Mouse (Mus musculus) T-helper 1 cell (primary cell): ENCODE measurements around the gene Cd81.

Experiments
- in situ Hi-C: fragments of 300-600 bp; cut with MboI, MseI; formaldehyde crosslinking; loops from one replicate; pipeline ENCODE4 v1.15.1; 2025; ENCODE audit warnings: high pct_unique_total_duplicates

Gene Cd81

GRCm38 (mm10) chr7:143049331-143049730 lies 3.2 kb upstream of the Cd81 start:
- in situ Hi-C loops: no loop called here

GRCm38 (mm10) chr7:143049841-143050816 lies 2.4 kb upstream of the Cd81 start:
- in situ Hi-C loops: no loop called here

- in situ Hi-C loops: no loop called here
These were observed 1.2 kb upstream of the Cd81 start for GRCm38 (mm10) chr7:143051316-143051715.

DNA sequence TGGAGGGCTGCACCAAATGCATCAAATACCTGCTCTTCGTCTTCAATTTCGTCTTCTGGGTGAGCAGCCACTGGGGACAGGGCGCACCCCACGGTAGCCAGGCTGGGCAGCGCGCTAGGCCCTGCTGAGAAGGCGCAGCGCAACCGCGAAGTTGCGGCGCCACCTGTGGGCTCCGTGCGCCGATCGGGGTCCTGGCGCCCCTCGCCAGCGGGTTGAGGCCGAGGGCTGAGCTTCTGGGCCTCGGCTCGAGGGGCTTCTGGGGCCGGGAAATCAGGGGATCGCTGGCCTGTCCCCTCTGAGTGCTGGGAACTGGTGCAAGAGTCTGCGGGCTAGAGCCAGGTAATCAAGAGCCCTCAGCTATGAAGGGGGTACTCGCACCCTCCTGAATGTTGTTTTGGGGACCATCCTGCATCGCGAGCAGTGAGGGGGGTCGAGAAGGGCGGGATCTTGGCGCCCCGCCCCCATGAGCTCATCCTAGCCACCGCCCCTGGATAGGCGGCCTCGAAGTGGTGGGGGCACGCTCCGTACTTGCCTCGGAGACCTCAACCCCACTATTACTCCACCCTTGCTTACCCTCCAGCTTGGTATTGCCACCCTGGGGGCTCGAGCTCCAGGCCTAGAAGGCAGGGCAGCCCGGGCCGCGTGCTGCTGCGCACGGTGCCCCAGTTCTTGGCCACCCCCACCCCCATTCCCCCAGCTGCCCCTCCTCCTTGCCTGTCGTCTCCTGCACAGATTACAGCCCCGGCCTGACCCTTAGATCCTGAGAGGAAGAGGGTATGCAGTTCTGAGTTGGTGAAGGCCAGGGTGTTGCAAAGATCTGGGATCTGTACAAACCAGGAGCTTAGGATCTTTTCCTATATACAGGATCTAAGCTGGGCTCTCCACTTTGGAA lies 715 bp downstream of the Cd81 start:
- in situ Hi-C loops: no loop called here

DNA sequence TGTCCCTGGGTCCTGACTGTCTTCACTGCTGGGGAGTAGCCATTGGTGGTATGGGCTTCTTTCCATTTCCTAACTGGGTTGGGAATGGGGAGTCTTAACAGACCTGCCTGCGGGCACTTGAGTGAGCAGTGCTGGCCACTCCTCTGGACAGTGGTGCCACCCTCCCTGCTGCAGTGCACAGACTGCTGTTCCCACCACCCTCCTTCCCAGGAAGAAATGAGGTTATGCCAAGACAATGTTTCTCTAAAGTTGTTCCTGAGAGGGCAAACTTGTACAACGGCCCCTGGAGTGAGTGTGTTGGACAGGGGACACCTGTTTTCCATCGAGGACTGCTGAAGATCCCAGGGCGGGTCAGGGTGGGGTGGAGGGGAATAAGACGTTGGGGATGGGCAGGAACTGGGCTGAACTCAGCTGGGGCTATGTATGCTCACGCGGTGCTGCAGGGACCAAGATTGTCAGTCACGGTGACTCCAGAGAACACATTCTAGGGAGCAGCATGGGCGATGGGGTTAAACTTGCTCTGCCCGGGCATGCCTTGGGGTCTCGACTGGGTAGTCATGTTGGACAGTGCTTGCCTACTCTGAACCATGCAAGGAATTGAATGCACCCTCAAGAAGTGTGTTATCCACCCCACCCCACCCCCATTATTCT lies 1.5 kb downstream of the Cd81 start:
- in situ Hi-C loops: no loop called here

DNA sequence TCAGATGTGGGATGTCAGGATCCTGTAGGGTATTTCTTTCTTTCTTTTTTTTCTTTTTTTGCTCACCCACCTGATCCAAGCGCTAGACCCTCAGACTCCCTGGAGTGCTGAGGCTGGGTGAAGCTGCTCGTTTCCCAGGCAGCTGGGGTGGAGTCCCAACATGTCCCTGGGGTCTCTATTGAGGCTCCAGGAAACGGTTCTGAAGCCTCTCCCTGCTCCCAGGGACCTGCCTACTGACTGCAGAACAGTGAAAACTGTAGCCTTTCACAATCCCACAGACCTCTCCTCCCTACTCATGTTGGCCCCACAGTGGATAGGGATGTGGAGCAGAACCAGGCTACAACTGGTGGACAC lies 2.0 kb downstream of the Cd81 start:
- in situ Hi-C loops: no loop called here

- in situ Hi-C loops: no loop called here
These were observed 2.5 kb downstream of the Cd81 start for GRCm38 (mm10) chr7:143055001-143055400.

DNA sequence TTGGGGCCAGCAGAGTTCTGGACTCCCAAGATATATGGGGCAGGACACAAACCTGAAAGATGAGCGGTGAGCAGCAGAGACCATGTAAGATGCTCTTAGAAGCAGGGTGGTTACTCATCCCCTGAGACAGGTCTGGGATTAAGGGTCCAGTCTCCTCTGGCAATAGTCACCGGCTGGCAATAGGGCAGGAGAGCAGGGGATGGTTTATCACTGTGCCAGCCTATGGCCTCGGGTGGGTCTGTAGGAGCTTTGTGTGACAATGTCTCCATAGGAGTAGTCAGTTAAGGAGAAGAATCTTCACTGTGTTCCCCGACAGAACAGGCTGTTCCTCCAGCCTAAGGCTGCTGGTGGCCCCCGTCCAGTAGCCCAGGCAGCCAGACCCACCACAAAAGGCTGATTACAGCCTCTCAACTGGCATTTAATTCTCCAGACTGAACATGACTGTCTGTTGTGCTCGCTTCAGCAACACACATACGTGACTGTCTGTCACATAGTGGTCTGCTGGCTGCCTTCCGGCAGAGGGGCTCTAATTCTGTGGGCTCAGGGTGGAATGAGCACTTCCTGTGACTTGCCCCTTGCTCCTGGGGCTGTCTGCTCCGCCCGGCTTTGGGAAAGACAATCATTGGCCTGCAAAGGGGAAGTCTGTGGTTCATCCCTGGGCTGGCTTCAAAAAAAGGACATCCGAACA lies 3.1 kb downstream of the Cd81 start:
- in situ Hi-C loops: no loop called here

DNA sequence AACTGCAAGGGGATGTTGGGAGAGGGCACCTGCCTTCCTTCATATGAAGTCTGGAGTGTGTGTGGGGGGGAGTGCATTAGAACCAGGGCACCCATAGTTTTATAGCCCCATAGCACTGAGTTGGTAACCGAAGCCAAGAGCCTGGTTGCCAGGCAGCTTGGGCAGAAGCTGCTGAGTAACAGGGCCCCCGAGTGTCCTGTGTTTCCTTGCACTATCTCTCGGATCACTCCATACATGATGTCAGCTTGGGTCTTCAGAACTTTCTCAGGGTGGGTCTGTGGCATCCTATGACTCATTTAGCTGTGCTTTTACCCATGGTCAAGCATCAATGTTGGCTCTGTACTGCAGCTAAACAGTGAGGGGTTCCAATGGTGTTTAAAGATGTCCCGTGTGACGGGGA lies 4.5 kb downstream of the Cd81 start:
- in situ Hi-C loops: no loop called here

DNA sequence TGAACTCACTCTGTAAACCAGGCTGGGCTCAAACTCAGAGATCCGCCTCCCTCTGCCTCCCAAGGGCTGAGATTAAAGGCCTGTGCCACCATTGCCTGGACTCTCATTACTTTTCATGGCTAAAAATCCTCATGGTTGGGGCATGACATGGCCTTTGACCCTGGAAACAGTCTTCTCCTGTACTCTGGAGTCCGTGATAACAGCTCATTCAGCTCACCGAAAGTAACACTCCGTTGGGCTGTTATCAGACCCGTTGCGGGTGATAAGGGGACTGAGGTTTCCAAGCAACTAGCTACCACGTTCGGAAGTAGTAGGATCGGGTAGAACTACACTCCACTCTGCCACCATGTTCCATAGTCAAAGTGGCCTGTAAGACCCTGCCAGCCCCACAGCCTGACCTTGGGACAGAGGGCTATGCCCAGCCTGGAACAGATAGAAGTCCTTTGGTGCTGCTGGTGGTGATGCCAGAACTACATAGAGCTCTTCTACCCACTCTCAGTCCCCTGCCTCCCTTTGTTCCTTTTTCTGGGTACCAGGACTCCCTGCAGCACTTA lies 5.2 kb downstream of the Cd81 start:
- in situ Hi-C loops: no loop called here

DNA sequence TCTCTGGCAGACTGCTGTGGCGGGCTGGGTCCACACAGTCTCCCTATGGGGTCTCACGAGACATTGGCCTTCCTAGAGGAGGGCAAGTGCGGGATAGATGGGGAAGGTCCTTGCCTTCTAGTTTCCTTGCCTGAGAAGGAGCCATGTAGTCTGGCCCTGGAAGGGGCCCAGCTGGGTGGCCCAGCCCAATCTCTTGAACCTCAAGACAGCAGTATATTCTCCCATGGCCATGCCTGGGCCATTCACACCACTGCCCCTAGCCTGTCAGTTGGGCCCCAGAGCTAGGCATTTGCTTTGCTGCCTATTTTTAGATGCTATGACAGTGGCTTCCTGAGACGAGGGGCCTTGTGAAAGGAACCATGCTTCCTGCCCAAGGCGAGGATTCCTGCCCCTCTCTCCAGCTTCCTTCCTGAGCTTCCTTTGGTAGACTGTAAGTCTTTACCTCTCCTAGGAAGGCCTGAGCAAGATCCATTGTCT lies 5.7 kb downstream of the Cd81 start:
- in situ Hi-C loops: no loop called here

DNA sequence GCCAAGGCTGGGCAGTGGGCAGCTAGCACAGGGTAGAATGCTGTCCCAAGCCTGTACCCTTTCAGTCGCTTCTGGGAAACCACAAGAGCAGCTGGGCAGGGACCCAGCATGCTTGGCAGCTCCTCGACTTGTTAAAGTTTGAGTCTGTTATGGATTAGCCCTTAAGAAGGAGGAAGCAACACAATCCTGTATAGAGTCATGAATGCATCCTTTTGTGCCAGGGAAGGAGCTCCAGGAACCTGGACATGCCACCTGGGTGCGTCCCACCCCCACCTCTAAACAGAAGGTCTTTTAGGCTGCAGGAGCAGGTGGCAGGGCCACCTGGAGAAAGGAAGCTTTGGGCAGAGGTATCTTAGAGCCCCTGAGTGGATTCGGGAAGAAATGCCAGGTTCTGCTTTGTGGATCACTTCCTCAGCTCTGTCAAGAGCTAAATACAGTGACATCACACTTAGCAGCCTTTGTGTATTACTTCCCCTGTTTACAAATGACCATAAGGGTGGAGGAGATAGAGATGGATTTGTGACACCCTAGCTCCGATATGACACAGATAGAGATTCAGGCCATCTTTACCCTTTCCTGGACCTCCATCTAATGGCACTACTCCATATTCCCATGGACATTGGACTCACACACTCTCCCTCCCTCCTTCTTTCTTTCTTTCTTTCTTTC lies 6.8 kb downstream of the Cd81 start:
- in situ Hi-C loops: no loop called here

DNA sequence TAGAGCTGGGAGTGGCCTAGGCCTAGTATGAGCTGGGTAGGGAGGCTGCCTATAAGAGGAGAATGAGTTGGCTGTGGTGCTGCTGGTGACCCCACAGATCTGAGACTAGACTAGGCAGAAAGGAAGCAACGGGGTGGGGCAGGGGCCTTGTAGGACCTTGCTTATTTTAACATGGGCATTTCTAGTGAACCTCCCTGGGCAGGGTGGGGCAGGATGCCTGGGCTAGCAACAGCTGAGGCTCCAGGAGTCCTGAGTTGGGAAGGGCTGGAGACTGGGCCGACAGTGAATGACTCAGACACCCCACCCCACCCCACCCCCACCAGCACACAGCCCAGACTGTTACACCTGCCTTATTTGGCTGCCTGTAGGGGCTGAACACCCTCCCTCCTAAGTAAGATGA lies 10.2 kb downstream of the Cd81 start:
- in situ Hi-C loops: no loop called here

DNA sequence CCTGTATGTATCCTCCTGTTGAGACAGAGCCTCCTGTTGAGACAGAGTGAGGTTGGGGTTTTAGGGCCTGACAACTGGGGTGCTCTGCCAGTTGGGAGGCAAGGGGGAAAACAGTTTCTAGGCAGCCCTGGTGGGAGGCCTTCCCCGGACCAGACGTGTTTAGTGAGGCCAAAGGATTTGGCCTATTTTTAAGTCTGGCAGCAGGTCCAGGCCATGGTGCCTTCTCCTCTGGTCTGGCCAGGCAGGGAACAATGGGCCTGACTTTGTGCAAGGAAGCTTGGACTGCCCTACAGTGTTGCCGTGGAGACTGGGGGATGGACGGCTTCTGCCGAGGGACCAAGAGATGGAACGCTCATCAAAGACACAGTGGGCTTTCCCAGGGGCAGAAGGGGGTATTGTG lies 11.7 kb downstream of the Cd81 start:
- in situ Hi-C loops: no loop called here

GRCm38 (mm10) chr7:143065692-143066091 lies 13.2 kb downstream of the Cd81 start:
- in situ Hi-C loops: no loop called here

DNA sequence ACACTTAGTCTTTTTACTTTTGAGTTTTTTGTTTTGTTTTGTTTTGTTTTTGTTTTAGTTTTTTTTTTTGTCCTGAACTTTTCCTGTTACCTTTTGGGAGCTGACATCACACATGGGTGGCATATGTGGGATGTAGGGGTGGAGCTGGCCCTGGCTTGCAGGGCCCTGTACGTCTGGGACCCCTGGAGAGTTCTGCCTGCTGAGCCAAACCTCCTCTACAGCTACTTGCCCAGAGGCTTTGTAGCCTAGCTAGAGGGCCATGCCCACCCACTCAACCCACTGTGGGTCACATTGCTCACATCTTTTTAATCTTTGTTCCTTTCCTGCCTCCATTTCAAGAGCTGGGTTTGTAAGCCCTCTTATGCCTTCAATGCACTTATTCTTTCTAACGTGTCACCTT lies 14.9 kb downstream of the Cd81 start:
- in situ Hi-C loops: no loop called here

DNA sequence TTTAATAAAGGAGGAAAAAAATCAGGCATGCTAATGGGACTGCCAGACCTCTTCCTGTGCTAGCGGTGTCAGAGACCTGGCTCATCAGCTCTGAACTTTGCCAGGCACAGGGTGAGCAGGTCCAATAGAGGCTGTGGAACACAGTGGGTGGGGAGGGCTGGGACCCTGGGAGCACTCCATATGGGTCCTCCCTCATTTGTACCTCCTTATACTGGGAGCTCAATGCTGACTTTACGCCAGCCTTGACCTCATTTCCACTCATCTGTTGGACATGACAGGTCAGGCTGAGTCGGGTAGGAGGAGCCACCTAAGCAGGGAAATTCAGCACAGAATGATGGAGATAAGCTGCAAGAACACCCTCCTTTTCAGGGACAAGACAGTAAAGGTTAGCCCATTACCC lies 15.4 kb downstream of the Cd81 start:
- in situ Hi-C loops: no loop called here

DNA sequence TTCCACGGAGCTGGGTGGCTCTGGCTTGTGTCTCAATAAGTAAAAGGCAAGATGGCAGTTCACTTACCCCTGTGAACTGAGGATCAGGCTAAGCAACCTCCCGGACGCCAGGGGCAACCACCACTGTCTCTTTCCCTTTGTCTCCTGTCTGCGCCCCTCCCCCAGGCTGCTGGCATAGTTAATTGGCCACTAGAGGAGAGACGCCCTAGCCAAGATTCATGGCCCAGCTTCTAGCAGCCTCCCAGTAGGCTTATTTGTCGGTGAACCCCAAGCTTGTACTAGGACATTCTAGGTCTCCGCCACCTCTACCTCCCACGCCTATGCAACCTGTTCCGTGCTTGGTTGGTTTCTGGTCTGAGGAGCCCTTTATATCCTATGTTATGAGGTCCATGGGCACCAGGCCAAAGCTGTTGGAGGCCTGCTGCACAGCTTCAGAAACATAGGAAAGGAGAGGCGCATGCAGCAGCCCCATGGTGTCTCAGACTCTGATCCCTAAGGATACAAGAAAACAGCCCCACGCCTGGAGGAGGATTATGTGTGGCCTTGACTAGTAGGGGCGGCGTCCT lies 15.9 kb downstream of the Cd81 start:
- in situ Hi-C loops: no loop called here

- in situ Hi-C loops: no loop called here
These were observed 16.5 kb downstream of the Cd81 start, which contains the start of gene Tssc4 for GRCm38 (mm10) chr7:143068882-143069591. Tssc4 (plus strand) TSS chr7:143069249.
